Mouse (Mus musculus) layer of hippocampus, adult 11-12 months (tissue): ENCODE measurements at regions not wholly inside any gene's neighbourhood (a gene's known extent, or its start where the extent isn't known, plus 50 kb on each side); places are given as distances from the start of the nearest gene placed in this dataset.

Experiments
- DNase-seq: peaks from one replicate; pipeline ENCODE4 v3.0.0; 2022; ENCODE audit warnings: low spot score

- no peak for DNase-seq
Observed at GRCm38 (mm10) chr3:70783142-70783541, 775.7 kb downstream of the Otol1 start.

- peak; percentile 83 for DNase-seq
Observed at GRCm38 (mm10) chr3:70802230-70802629, 794.8 kb downstream of the Otol1 start.

GRCm38 (mm10) chr3:70803411-70803810, 796.0 kb downstream of the Otol1 start:
- DNase-seq: no peak

DNA sequence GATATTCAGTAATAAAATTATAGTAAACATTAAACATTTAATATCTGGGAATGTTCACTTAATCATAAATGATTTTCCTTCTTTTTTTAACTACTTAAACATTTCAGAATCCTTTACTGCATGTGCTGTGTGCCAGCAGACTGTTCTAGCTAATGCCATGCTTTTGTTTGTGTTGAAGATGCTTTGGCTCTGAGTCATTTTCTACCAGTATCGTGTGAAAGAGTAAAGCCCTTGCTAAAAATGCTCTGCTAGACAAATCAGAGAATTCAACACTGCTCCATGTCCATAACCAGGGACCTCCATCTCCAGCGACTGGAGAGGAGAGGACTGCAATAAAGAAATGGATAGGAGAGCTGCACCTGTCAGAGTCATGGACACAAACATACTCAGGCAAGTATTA, 796.5 kb downstream of the Otol1 start:
- DNase-seq: no peak

GRCm38 (mm10) chr3:70807170-70807569, 799.8 kb downstream of the Otol1 start:
- no peak for DNase-seq
